Mouse (Mus musculus): Measurements from ENCODE around the gene E430018J23Rik.
A peak's percentile ranks its signal among the peaks of the same experiment; 100 is the strongest.
"Not testable (repeated sequence)": the region's sequence is repeated elsewhere in the genome, so short reads cannot be mapped to it uniquely, and the experiment has no call there.

Gene E430018J23Rik

DNA sequence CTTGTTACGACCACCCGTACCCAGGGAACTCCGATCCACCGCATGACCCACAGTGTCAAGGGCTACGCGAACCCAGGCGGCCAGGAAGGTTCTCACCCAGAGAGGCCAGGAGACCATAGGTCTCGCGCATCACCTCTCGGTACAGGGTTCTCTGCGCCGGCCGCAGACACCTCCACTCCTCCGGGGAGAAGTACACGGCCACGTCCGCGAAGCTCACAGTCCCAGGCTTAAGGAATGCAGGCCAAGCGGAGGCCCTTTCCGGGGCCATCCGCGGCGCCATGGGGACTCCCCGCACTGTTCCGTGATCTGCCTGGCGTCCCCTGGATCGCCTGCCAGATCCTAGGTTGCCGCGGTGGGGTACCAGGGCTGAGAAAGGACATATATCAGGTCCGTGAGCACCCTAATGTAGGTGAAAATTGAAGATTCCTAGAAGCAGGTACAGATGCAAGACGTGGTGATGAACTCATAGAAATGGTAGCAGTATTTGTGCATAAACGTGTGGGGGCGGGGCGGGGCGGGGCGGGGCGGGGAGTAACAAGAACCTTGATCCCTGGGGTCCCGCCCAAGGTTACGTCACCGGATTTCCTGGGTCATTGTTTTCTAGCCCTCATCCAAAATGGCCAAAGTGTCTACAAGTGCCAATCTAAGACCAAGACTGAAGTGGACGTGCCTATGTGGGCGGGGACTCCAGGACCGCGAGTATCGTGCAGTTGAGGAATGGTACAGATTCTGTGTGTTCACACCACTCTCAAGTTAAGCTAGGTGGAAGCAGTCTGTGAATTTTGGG lies at the start of gene E430018J23Rik:
E430018J23Rik (minus strand) TSS at position 473 of the 787 bp plus-strand sequence.
- peak; percentile 89 to 93 for DNase-seq (ENCODE audit: low spot score in 2 of 2)

DNA sequence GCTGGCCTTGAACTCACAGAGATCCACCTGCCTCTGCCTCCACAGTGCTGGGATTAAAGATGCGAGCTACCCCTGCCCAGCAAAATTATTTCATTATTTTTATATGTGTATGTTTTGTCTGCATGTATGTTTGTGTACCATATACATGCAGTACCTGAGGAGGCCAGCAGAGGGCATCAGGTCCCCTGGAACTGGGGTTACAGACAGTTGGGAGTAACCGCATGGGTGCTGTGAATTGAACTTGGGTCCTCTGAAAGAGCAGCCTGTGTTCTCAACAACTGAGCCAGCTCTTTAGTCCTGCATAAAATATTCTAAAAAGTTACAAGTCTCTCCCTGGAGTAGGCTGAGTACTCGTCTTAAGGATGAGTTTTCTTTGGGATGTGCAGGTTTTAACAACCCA lies 44.3 kb upstream of the E430018J23Rik start:
- DNase-seq (ENCODE audit: low spot score in 2 of 2): no peak

DNA sequence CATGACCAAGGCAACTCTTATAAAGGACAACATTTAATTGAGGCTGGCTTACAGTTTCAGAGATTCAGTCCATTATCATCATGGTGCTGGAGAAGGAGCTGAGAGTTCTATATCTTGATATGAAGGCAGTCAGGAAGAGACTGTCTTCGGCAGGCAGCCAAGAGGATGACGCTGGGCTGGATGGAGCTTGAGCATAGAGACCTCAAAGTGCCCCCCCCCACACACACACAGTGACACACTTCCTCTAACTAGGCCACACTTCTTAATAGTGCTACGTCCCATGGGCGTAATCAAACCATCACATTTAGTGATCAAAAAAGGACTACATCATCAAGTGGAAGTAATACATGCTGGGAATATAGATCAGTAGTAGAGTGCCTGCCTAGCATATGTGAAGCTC lies 41.8 kb upstream of the E430018J23Rik start:
- no peak for DNase-seq (ENCODE audit: low spot score in 2 of 2)

DNA sequence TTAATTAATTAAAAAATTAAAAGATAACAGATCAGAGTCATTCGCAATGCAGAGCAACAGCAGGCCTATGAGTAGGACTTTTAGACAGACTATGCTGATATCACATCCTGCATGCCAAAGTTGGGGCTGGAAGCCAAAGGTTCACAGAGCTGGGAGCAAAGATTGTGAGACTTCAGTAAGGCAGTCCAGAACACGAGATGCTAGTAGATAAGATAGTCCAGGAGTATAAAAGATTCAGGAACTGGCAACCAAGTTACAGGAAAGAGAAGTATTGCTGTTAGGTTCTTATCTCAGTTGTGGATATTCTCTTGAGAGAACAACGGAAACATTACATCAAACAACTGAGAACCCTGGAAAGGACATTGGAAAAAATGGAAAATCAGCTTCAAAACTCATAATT lies 32.9 kb upstream of the E430018J23Rik start:
- no peak for DNase-seq (ENCODE audit: low spot score in 2 of 2)

DNA sequence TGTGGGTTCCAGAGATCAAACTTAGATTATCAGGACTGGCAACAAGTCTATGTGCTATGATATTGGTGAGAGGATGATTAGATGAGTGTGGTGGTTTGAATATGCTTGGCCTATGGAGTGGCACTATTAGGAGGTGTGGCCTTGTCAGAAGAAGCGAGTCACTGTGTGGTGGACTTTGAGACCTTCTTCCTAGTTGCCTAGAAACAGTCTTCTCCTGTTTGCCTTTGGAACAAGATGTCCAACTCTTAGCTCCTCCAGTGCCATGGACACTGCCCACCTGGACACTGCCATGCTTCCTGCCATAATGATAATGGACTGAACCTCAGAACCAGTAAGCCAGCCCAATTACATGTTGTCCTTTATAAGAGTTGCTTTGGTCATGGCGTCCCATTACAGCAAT lies 32.5 kb upstream of the E430018J23Rik start:
- DNase-seq (ENCODE audit: low spot score in 2 of 2): no peak

DNA sequence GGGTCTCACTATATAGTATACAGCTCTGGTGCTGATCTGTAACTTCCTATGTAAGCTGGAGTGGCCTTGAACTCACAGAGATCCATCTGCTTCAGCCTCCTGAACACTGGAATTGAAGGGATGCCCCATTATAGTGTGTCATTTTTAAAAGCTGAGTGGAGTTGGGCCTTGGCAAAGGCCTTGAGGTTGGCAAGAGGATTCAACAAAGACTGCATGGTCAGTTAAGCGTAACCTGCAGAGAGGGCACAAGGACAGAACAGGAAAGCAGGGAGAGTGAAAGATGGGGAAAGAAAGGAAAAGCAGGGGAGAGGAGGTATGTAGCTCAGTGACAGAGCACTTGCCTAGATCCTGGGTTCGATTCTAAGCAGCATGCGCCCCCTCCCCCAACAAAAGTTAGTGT lies 31.9 kb upstream of the E430018J23Rik start:
- no peak for DNase-seq (ENCODE audit: low spot score in 2 of 2)

DNA sequence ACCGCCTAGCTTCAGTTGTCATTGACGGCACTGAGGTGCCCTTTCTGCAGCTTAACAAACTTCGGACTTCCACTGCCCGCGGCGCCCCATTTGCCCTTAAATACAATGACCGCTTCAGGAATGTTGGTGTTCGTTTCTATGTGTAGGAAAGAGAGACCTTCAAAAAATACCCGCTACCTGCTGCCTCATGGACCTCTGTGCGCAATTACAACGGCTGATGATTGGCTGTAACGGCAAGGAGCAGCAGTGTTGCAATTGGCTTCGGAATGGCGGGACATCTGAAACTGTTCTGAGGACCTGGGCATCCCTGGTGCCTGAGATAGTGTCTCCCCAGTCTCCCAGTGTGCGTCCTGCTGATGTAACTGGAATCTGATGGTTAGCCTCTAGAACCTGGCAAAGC lies 28.8 kb upstream of the E430018J23Rik start:
- peak in 1 of 2 experiments; percentile 28 for DNase-seq (ENCODE audit: low spot score in 2 of 2)

DNA sequence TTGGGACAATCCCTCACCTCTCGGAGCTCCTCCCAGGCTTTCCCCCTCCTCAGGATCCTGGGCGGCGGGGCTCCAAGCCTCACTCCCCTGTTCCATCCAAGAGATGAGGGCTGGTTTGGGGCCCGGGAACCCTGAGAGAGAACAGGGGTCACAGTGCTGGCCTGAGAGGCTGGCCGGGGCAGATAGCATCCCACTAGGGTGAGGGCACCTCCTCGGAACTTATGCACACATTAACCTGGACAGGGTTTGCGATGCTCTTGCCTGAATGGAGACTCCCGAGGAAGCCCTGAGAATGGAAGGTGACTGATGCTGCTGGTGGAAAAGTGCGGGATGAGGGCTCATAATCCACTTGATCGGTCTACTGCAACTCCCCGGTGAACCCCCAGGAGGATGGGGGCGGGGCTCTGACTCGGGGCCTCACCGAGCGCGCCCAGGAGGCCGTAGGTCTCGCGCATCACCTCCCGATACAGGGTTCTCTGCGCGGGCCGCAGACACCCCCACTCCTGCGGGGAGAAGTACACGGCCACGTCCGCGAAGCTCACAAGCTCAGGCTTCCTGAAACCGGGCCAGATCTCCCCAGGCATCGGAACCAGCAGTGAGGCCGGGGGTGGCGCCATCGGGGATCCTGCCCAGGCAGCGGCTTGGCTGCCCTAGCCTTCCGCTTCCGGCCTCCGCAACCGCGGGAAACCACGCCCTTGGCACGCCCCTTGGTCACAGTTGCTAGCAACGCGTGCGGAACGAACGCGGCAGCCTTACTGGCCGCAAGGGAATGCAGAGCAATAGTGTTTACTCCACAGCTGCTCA lies 28.2 kb upstream of the E430018J23Rik start, which contains the start of gene Zfp688:
Zfp688 (minus strand) TSS at position 681 of the 804 bp plus-strand sequence.
- DNase-seq (ENCODE audit: low spot score in 2 of 2): peak; percentile 77 to 86

DNA sequence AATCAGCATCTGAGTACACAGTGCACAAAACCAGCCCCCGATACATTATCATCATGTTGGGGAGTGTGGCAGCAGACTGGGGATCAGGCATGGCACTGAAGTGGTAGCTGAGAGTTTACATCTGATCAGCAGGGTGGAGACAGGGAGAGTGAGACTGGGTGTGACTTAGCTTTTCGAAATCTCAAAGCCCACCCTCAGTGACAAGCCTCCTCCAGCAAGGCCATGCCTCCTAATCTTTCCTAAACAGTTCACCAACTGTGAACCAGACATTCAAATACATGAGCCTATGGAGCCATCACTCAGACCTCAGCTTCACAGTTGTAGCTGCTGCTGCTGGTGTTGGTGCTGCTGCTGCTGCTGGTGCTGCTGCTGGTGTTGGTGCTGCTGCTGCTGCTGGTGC lies 18.0 kb upstream of the E430018J23Rik start:
- no peak for DNase-seq (ENCODE audit: low spot score in 2 of 2)

DNA sequence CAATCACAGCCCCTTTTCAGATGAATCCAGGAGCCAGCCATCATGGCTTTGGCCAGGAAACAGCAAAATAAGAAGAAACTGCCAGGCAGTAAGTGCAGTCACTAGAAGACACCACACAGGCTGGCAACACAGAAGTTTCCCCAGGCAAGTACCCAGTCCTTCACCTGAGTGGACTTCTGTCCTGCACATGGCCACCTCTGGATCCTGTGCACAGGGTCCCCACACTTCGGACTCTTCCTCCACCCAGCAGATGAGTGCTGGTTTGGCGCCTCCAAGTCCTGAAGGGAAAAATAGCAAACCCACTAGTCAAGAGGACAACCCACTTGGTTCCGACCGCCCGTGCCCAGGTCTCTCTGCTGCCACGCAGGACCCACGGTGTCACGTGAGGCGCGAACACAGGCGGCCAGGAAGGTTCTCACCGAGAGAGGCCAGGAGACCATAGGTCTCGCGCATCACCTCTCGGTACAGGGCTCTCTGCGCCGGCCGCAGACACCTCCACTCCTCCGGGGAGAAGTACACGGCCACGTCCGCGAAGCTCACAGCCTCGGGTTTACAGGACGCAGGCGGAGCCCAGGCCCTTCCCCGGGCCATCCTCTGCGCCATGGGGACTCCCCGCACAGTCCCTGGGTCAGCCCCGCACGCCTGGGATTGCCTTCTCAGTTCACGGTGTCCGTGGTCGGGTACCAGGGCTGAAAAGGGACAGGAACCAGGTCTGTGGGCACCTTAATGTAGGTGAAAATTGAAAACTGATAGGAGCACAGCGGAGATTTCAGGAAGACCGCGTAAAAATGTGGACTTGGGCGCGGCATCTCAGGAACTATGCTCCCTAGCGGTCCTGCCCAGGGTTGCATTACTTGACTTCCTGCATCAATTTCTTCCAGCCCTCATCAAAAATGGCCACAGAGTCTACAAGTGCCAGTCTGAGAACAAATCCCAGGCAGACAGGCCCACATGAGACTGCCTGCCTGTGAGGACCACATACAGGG lies 12.9 kb upstream of the E430018J23Rik start, which contains the start of gene Zfp764:
Zfp764 (minus strand) TSS at position 821 of the 986 bp plus-strand sequence.
- DNase-seq (ENCODE audit: low spot score in 2 of 2): peak; percentile 69 to 75

DNA sequence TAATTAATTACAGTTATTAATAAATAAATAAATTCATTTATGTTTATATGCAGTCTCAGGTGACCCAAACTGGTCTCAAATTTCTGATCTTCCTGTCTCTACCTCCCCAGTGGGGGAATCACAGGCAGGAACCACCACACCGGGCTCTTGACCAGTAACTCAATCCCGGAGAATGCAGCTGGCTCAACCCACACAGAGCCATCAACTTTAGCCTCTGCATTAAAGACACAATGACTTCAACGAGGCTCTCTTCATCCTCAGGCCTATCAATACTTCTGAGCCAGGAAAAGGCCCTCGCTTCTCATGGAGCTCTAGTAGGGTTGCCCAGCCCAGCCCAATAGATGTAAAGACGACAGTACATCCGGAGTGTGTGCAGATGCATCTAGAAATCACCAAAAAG lies 10.7 kb upstream of the E430018J23Rik start:
- not testable (repeated sequence) for DNase-seq (ENCODE audit: low spot score in 2 of 2)

DNA sequence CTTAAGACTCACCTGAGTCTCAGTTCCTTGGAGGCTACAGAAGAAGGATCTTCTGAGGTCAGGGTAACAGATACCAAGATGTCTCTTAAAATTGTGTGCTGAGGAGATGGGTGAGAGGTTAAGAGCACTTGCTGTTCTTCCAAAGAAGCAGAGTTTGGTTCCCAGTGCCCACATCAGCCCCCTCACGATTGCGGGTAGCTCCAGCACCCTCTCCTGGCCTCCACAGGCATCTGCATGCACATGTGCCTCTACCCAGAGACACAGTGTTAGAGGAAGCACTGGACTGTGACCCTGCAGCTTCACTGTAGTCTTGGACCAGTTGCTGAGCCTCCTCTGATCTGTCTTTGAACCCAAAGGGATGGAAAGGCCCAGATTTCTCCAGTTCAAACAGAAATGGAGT lies 9.6 kb upstream of the E430018J23Rik start:
- no peak for DNase-seq (ENCODE audit: low spot score in 2 of 2)

DNA sequence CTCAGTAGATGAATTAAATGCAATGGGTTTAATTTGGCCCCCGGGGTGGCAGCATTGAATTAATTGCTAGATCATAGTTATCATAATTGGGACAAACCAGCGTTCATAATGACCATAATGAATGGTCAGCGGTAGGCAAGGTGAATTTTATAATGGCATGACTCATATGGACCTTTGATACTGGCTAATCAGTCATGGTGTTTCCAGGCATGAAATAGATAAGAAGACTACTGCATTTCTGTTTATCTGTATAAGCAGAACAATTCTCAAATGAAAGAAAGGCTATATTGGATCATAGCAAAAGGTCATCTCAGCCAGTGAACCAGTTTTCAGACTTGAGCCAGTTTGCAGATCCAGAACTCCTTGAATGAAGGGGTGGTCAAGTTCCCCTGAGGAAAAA lies 6.9 kb upstream of the E430018J23Rik start:
- no peak for DNase-seq (ENCODE audit: low spot score in 2 of 2)

DNA sequence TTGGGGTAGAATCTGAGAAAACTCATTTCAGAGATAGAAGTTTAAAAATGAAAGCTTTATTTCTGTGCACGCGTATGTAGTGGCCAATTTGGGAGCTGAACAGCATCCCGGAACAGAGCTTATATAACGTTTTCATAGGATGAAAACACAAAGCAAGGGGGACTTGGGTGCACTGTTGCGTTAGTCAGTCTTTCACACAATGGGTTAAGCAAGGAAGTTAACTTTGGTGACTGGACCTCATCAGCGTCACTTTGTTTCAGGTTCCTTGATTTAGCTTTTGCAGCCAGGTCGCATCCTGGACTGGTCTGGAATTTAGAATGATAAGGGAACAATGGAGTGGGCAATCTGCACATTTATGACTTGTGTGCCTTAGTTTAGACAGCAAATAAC lies 510 bp upstream of the E430018J23Rik start:
- no peak for DNase-seq (ENCODE audit: low spot score in 2 of 2)

DNA sequence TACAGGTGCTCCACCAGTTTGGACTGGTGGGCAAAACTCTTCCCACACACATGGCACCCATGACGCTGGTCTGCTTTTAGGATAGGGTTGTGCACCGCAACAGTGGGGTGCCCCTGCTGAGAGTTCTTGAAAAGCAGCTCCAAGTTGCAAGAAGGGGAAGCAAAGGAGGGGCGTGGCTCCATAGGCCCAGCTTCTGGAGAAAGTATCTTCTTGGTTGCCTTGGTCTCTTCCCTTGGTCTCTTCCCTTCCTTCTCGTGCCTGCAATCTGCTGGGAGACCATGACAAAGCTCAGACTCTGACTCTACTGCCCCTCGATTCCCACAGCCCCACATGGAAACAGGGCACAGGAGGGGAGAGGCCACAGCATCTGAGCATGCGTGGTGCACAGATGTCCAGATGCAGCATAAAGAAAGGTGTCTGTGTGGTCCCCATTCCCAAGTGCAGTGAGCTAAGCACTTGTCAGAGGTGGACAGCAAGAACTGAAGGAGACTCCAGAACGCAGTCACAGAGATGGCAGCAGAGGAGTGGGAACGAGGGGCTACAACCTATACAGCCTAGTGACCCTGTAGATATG lies 1.1 kb downstream of the E430018J23Rik start:
- DNase-seq (ENCODE audit: low spot score in 2 of 2): no peak

DNA sequence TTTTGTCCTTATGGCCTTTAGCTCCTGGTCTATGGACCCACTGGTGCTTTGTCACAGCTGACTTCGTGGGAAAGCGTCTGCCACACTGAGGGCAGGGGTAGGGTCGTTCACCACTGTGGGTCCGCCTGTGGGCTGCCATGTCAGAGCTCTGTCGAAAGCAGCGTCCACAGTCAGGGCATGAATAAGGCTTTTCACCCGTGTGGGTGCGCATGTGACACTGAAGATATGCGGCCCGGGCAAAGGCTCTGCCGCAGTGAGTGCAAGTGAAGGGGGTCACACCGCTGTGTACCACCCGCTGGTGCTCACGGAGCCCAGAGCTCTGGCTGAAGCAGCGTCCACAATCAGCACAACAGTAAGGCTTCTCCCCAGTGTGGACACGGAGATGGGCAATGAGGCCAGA lies 1.9 kb downstream of the E430018J23Rik start:
- DNase-seq (ENCODE audit: low spot score in 2 of 2): no peak

DNA sequence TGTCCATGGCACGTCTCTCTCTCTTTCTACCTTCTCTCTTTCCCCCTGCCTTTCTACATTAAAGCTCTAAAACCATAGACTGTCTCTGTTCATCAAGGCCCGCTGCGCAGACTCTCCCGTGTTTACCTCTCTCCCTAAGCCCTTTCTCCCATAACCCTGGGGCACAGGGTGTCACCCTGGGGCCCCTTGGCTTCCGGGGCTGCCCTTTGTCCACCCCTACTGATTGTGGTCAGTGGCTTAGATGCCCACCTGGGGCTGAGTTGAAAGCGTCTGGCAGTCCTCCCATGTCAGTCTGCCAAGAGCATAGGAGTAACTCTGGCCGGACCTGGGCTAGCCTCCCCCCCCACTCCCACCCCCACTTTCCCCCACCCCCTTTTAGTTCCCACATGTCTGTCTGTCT lies 3.1 kb downstream of the E430018J23Rik start:
- no peak for DNase-seq (ENCODE audit: low spot score in 2 of 2)

DNA sequence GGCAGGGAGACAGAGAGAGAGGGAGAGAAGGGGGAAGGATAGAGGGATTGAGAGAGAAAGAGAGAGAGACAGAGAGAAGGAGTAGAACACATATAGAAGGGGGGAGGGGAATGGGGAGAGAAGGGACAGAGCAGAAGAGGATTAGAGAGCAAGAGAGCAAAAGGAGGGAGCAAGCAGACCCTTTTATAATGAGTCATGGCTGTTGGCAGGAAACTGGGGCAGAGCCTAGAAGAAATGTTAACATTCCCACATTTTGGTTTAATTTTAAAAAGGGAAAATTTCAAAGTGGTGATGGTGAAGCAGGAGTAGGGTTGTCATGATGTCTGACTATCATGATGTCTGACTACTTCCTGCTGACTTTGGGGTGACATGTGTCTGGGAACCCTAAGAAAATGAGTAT lies 5.2 kb downstream of the E430018J23Rik start:
- DNase-seq (ENCODE audit: low spot score in 2 of 2): not testable (repeated sequence)

DNA sequence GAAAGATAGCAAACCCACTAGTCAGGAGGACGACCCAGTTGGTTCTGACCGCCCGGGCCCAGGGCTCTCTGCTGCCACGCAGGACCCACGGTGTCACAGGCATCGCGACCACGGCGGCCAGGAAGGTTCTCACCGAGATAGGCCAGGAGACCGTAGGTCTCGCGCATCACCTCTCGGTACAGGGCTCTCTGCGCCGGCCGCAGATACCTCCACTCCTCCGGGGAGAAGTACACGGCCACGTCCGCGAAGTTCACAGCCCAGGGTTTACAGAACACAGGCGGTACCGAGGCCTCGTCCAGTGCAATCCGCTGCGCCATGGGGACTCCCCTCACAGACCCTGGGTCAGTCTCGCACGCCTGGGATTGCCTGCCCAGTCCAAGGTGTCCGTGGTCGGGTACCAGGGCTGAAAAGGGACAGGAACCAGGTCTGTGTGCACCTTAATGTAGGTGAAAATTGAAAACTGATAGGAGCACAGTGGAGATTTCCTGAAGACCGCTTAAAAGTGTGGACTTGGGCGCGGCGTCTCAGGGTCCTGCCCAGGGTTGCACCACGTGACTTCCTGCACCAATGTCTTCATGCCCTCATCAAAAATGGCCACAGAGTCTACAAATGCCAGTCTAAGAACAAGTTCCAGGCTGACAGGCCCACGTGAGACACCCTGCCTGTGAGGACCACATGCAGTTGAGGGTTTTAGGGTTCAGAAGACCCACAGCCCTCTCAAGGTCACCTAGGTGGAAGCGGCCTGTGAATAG lies 6.6 kb downstream of the E430018J23Rik start, which contains the start of gene 9130019O22Rik:
9130019O22Rik (minus strand) TSS at position 526 of the 752 bp plus-strand sequence.
- peak; percentile 67 to 77 for DNase-seq (ENCODE audit: low spot score in 2 of 2)

DNA sequence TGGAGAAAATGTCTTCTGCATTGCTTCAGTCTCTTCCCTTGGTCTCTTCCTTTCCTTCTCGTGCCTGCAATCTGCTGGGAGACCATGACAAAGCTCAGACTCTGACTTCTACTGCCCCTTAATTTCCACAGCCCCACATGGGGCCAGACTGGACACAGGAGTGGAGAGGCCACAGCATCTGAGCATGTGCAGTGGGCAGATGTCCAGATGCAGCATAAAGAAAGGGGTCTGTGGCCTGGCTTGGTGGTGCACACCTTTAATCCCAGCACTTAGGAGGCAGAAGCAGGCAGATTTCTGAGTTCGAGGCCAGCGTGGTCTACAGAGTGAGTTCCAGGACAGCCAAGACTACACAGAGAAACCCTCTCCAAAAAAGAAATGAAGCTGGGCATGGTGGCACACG lies 7.9 kb downstream of the E430018J23Rik start:
- not testable (repeated sequence) for DNase-seq (ENCODE audit: low spot score in 2 of 2)

Data from frontal cortex, postnatal 14 days (tissue).